9 mouse cellular contexts compared by ENCODE assay signal in the genomic region with DNA sequence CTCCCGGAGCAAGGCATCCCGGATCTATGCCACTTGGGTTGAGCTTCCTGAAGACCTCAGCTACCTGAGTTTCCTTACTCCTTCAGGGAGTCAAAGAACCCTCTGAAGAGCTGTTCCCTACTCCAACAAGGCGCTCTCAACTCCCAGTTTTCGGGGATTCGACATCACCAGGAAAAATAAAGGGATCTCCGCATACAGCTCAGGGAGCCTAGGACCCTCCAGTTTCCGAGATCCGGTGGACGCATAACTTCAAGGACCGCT. TPM values are rescaled to one million over a fixed set of nuclear protein-coding genes. Genes with fewer than 3 reads are reported as not detected.
DNase-seq lines count a peak whose midpoint lies in the region; ATAC-seq and TF ChIP-seq lines count a peak whose summit lies in the region.
"Had no signal": no experiment of that assay in that cellular context is flagged by ENCODE, and none has a peak within 500 bp of the region (broad histone marks: within the 10 kb centered on the region; RNA-seq: fewer than 3 reads in every experiment).

No protein-coding gene starts in this region.

- peak overlapping the region; percentile 82 for H3K4me3 ChIP-seq in heart, embryonic 10.5 days
- peak overlapping the region; percentile 93 for H3K4me3 ChIP-seq in E14TG2a.4 (replicated peaks; ENCODE audit: low read length)
- H3K4me3 ChIP-seq in forebrain, embryonic 14.5 days (ENCODE audit: low read depth, low read length), result peak overlapping the region; percentile 53
- peak overlapping the region; percentile 84 for H3K4me3 ChIP-seq in liver, postnatal 0 days (ENCODE audit: low read depth, low read length)

- peaks cover 43% of the 10 kb centered on the region for H3K4me1 ChIP-seq in heart, embryonic 10.5 days
- H3K4me1 ChIP-seq in E14TG2a.4 (replicated peaks; ENCODE audit: low read depth, low read length), result peaks cover 60% of the 10 kb centered on the region
- H3K4me1 ChIP-seq in forebrain, embryonic 14.5 days (ENCODE audit: control insufficient read depth, insufficient read depth, low read length), result peaks cover 17% of the 10 kb centered on the region
- peaks cover 32% of the 10 kb centered on the region for H3K4me1 ChIP-seq in liver, postnatal 0 days (ENCODE audit: insufficient read depth)

- H3K9me3 ChIP-seq in heart, embryonic 10.5 days, result no peaks in the 10 kb centered on the region
- peaks cover 4% of the 10 kb centered on the region for H3K9me3 ChIP-seq in E14TG2a.4 (ENCODE audit: low read length)
- H3K9me3 ChIP-seq in forebrain, embryonic 14.5 days (replicated peaks; ENCODE audit: control insufficient read depth, low read length), result no peaks in the 10 kb centered on the region
- no peaks in the 10 kb centered on the region for H3K9me3 ChIP-seq in liver, postnatal 0 days (ENCODE audit: low read length)

- peak overlapping the region; percentile 69 for H3K9ac ChIP-seq in forebrain, embryonic 14.5 days (ENCODE audit: low read length)
- peak overlapping the region; percentile 81 for H3K9ac ChIP-seq in liver, postnatal 0 days (replicated peaks)

- under 1% methylated on average over 10 of the region's 10 CpGs for WGBS in heart, embryonic 10.5 days
- under 1% methylated on average over 10 of the region's 10 CpGs for WGBS in forebrain, embryonic 14.5 days
- WGBS in liver, postnatal 0 days (ENCODE audit: insufficient replicate concordance), result under 1% methylated on average over 10 of the region's 10 CpGs

- H3K27ac ChIP-seq in heart, embryonic 10.5 days, result peak overlapping the region; percentile 90
- no peak overlapping the region for H3K27ac ChIP-seq in forebrain, embryonic 14.5 days (ENCODE audit: low read depth, low read length)
- peak overlapping the region; percentile 97 for H3K27ac ChIP-seq in liver, postnatal 0 days (ENCODE audit: low read depth)

- TF ChIP-seq EP300 in liver, postnatal 0 days (IDR thresholded peaks at IDR 0.05; ENCODE audit: low read depth), result no peak

- intact Hi-C loops in heart, postnatal 25 days (cut with DNase I), result loop anchor here (2.0 kb wide), 1 partner anchor 35 kb away; no protein-coding TSS in a partner anchor
- intact Hi-C loops in left cerebral cortex, postnatal 4 days (cut with DNase I), result no loop called here

- ATAC-seq in forebrain, embryonic 14.5 days, result no peak; the same call in 1 of the 2 replicates
- ATAC-seq in liver, postnatal 0 days, result no peak

- H3K27me3 ChIP-seq in heart, embryonic 10.5 days (ENCODE audit: insufficient read depth, poor library complexity, severe bottlenecking), result no peaks in the 10 kb centered on the region
- H3K27me3 ChIP-seq in E14TG2a.4 (ENCODE audit: insufficient read depth, low read length), result no peaks in the 10 kb centered on the region
- H3K27me3 ChIP-seq in forebrain, embryonic 14.5 days (replicated peaks; ENCODE audit: control insufficient read depth, insufficient read depth, low read length), result 0 out of 2 replicates have a peak, but pooled peaks cover 2% of the 10 kb centered on the region
- no peaks in the 10 kb centered on the region for H3K27me3 ChIP-seq in liver, postnatal 0 days (ENCODE audit: insufficient read depth, low read length)

- H3K36me3 ChIP-seq in heart, embryonic 10.5 days, result peaks cover 6% of the 10 kb centered on the region; the same call in 1 of the 2 replicates
- H3K36me3 ChIP-seq in E14TG2a.4 (ENCODE audit: insufficient read depth, low read length), result peaks cover 34% of the 10 kb centered on the region
- H3K36me3 ChIP-seq in forebrain, embryonic 14.5 days (ENCODE audit: control insufficient read depth, insufficient read depth, low read length), result no peaks in the 10 kb centered on the region
- H3K36me3 ChIP-seq in liver, postnatal 0 days (replicated peaks; ENCODE audit: insufficient read depth, low read length), result peaks cover 13% of the 10 kb centered on the region

- peak overlapping the region; percentile 98 for H3K4me2 ChIP-seq in forebrain, embryonic 14.5 days (ENCODE audit: low read length)
- H3K4me2 ChIP-seq in liver, postnatal 0 days (ENCODE audit: low read depth, low read length), result peak overlapping the region; percentile 91

- DNase-seq in heart, embryonic 10.5 days (ENCODE audit: low spot score), result no peak
- no peak for DNase-seq in heart, postnatal 25 days (ENCODE audit: low spot score)
- no peak for DNase-seq in forebrain, embryonic 14.5 days (ENCODE audit: low spot score)
- DNase-seq in liver, postnatal 0 days, result no peak
- no peak for DNase-seq in urinary bladder, postnatal 4 days (ENCODE audit: low spot score in 2 of 2)
- no peak for DNase-seq in left cerebral cortex, postnatal 4 days
- DNase-seq in adrenal gland, adult 18-20 months (ENCODE audit: low spot score in 2 of 2), result no peak

- TF ChIP-seq CTCF in E14TG2a.4 (conservative IDR thresholded peaks at IDR 0.05; ENCODE audit: low read length), result no peak
- TF ChIP-seq CTCF in liver, postnatal 0 days (IDR thresholded peaks at IDR 0.05; ENCODE audit: low read depth), result no peak

RNA-seq across cellular contexts. Expression of gene Slc1a5, which starts 0.3 kb away (rescaled TPM):
- polyA plus RNA-seq in heart, embryonic 10.5 days (2016; fragmentation: Nextera tagmentation; extraction: Ambion mirVana), result 47.0 TPM in 2 replicates
- 10 to 100 TPM; 18.5 to 22.8 TPM for total RNA-seq in heart, postnatal 25 days (2021)
- 7.0 and 7.4 TPM in 2 replicates for polyA plus RNA-seq in forebrain, embryonic 14.5 days (2014; fragmentation: Nextera tagmentation; extraction: Ambion mirVana)
- polyA plus RNA-seq in liver, postnatal 0 days (2015; fragmentation: Nextera tagmentation; extraction: Ambion mirVana), result 43.9 and 44.8 TPM in 2 replicates
- 1 to 10 TPM; 8.8 TPM for total RNA-seq in left cerebral cortex, postnatal 4 days (2021)
- total RNA-seq in adrenal gland, adult 18-20 months (2021), result 100 to 1,000 TPM in 1 of 2 experiments, 10 to 100 TPM in 1; 89.3 to 253 TPM

RNA-seq across cellular contexts. Expression of gene Strn4, which starts 34.2 kb away (rescaled TPM):
- polyA plus RNA-seq in heart, embryonic 10.5 days (2016; fragmentation: Nextera tagmentation; extraction: Ambion mirVana), result 101 and 107 TPM in 2 replicates
- total RNA-seq in heart, postnatal 25 days (2021), result 10 to 100 TPM; 54.8 to 65.5 TPM
- polyA plus RNA-seq in forebrain, embryonic 14.5 days (2014; fragmentation: Nextera tagmentation; extraction: Ambion mirVana), result 175 and 186 TPM in 2 replicates
- polyA plus RNA-seq in liver, postnatal 0 days (2015; fragmentation: Nextera tagmentation; extraction: Ambion mirVana), result 15.9 and 18.4 TPM in 2 replicates
- 100 to 1,000 TPM; 223 to 229 TPM for total RNA-seq in left cerebral cortex, postnatal 4 days (2021)
- 10 to 100 TPM; 67.7 to 69.3 TPM for total RNA-seq in adrenal gland, adult 18-20 months (2021)

RNA-seq across cellular contexts. Expression of gene Fkrp, which starts 35.0 kb away (rescaled TPM):
- 29.5 and 36.7 TPM in 2 replicates for polyA plus RNA-seq in heart, embryonic 10.5 days (2016; fragmentation: Nextera tagmentation; extraction: Ambion mirVana)
- total RNA-seq in heart, postnatal 25 days (2021), result 10 to 100 TPM; 46.2 to 48.0 TPM
- 26.4 and 30.3 TPM in 2 replicates for polyA plus RNA-seq in forebrain, embryonic 14.5 days (2014; fragmentation: Nextera tagmentation; extraction: Ambion mirVana)
- polyA plus RNA-seq in liver, postnatal 0 days (2015; fragmentation: Nextera tagmentation; extraction: Ambion mirVana), result 7.4 and 8.7 TPM in 2 replicates
- 10 to 100 TPM; 35.8 to 38.9 TPM for total RNA-seq in left cerebral cortex, postnatal 4 days (2021)
- total RNA-seq in adrenal gland, adult 18-20 months (2021), result 10 to 100 TPM; 23.7 to 25.2 TPM

RNA-seq across cellular contexts. Expression of gene Ap2s1, which starts 43.3 kb away (rescaled TPM):
- polyA plus RNA-seq in heart, embryonic 10.5 days (2016; fragmentation: Nextera tagmentation; extraction: Ambion mirVana), result 243 and 270 TPM in 2 replicates
- total RNA-seq in heart, postnatal 25 days (2021), result 10 to 100 TPM; 80.9 to 87.9 TPM
- polyA plus RNA-seq in forebrain, embryonic 14.5 days (2014; fragmentation: Nextera tagmentation; extraction: Ambion mirVana), result 453 and 484 TPM in 2 replicates
- 151 and 153 TPM in 2 replicates for polyA plus RNA-seq in liver, postnatal 0 days (2015; fragmentation: Nextera tagmentation; extraction: Ambion mirVana)
- 100 to 1,000 TPM; 317 TPM for total RNA-seq in left cerebral cortex, postnatal 4 days (2021)
- total RNA-seq in adrenal gland, adult 18-20 months (2021), result 100 to 1,000 TPM; 120 to 146 TPM

RNA-seq across cellular contexts. Expression of gene Ceacam9, which starts 59.8 kb away (rescaled TPM):
- polyA plus RNA-seq in heart, embryonic 10.5 days (2016; fragmentation: Nextera tagmentation; extraction: Ambion mirVana), result not detected in 2 replicates
- not detected for total RNA-seq in heart, postnatal 25 days (2021)
- polyA plus RNA-seq in forebrain, embryonic 14.5 days (2014; fragmentation: Nextera tagmentation; extraction: Ambion mirVana), result not detected in 2 replicates
- polyA plus RNA-seq in liver, postnatal 0 days (2015; fragmentation: Nextera tagmentation; extraction: Ambion mirVana), result not detected in 2 replicates
- total RNA-seq in left cerebral cortex, postnatal 4 days (2021), result not detected
- not detected for total RNA-seq in adrenal gland, adult 18-20 months (2021)
- total RNA-seq: hematopoietic stem cell, adult 5-6 weeks had no signal
